Mouse (Mus musculus): ENCODE measurements around the gene Lcn6.
"Not testable (repeated sequence)": the region's sequence is repeated elsewhere in the genome, so short reads cannot be mapped to it uniquely, and the experiment has no call there.

Lcn6 gene

DNA sequence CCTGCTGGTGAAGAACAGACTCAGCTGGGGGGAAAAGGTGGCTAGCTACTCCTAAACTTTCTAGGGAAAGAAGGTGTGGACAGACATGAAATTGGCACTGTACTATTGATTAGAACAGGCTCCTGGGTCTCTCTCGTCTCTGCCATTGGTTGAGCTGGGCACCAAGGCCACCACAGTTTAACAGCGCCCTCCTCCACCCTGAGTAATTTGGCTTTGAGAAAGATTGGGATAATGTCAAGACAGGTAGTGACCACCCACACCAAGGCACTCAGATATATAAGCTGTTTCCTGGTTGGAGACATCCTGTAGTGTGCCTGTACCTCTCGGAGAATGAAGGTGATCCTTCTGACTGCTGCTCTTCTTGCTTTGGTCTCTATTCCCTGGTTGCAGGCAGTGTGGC lies at the start of gene Lcn6:
Gene Lcn6 (plus strand): TSS at position 301 of the 400 bp plus-strand sequence.
- DNase-seq (ENCODE audit: low spot score): no peak

DNA sequence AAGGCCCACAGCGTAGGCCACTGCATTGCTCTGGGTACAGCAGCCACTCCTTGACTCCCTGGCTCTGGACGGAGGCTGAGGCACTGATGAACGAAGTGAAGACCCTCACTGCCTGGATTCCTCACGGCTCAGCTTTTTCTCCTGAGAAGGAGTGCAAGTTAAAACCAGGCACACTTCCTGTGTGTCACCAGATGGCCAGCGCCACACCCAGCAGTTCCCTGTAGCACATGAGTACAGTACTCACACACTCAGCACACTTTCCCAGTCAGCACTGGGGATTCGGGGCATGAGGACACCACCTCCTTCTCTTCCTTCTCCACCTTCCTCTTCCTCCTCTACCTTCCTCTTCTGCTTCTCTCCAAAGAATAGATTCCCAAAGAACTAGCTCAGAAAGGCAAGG lies 48.8 kb upstream of the Lcn6 start, which contains the start of gene Fcna:
Gene Fcna (minus strand): TSS at position 220 of the 400 bp plus-strand sequence.
- DNase-seq (ENCODE audit: low spot score): no peak

DNA sequence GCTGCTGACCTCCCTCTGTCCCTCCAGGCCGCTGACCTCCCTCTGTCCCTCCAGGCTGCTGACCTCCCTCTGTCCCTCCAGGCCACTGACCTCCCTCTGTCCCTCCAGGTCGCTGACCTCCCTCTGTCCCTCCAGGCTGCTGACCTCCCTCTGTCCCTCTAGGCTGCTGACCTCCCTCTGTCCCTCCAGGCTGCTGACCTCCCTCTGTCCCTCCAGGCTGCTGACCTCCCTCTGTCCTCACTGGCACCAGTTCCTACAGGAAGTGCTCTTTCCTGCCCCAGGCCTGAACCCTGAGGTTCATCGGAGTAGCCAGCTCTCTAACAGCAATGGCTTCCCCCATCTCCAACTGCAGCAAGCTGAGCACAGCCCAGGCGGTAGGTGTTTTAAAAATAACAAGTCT lies 47.8 kb upstream of the Lcn6 start:
- DNase-seq (ENCODE audit: low spot score): no peak

DNA sequence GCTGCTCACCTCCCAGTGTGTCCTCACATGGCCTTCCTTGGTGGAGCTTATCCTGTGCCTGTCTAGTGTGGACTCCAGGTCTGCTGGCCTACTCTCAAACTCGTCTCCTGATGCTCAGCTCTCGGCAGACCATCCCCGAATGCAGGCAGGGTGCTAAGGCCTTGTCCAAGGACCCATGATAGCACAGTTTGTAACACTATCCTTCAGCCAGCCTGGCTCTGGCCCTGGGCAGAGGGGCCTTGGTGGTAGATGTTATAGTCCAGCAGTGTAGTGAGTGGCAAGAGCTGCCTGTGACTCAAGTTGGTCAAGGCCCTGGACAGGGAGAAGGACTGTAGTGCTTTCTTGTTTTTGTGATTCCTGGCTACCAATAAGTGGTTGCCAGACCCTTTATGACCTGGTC lies 43.0 kb upstream of the Lcn6 start:
- no peak for DNase-seq (ENCODE audit: low spot score)

DNA sequence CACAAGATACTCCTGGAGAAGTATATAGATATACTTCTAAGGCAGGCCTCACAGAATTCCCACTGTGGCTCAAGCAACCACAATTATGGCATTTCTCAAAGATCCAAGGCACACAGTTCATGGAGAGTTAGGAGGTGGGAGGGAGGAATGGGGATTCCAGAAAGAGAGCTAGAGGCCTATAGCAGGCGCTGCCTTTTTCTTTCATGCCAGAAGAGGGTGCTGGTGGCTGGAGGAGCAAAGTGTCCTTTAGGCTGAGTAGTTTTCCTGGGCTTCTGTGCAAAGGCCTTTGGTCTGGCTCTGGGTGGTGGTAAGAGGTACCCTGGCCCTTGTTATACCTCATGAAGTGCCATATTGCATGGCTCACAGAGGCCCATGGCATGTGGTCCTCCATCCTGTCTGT lies 42.5 kb upstream of the Lcn6 start:
- no peak for DNase-seq (ENCODE audit: low spot score)

DNA sequence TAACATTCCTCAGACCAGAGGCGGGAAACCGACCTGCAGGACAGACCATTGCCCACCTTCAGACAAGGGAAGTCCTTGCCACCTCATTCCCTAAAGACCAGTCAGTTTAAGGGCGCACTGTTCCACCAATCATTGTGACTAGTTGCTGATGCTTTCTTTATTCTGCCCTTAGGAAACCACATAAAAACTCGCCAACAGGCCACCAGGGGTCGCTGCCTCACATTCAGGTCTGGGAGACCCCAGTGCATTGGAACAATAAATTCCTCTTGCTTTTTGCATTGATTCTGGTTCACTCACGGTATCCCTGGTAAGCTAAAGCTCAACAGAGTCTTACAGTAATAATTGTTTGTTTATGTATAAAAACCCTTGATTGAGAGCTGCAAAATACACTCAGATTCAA lies 36.7 kb upstream of the Lcn6 start:
- no peak for DNase-seq (ENCODE audit: low spot score)

DNA sequence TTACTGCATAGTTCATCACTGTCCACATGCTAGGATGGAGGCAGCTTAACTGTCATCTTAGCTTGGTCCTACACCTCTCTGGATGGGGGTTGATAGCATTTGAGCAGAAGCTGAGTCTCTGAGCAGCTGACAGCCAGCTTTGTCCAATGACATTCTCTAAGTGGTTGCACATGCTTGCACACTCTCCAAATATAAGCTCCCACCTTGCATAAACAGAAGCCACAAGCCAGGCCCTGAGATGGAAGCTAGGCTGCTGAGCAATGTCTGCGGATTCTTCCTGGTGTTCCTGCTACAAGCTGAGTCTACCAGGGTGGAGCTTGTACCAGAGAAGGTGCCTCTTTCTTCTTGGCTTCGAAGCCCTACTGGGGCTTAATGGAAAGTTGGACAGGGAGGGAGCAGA lies 23.7 kb upstream of the Lcn6 start, which contains the start of gene Lcn8:
Gene Lcn8 (plus strand): TSS at position 219 of the 400 bp plus-strand sequence.
- DNase-seq (ENCODE audit: low spot score): no peak

DNA sequence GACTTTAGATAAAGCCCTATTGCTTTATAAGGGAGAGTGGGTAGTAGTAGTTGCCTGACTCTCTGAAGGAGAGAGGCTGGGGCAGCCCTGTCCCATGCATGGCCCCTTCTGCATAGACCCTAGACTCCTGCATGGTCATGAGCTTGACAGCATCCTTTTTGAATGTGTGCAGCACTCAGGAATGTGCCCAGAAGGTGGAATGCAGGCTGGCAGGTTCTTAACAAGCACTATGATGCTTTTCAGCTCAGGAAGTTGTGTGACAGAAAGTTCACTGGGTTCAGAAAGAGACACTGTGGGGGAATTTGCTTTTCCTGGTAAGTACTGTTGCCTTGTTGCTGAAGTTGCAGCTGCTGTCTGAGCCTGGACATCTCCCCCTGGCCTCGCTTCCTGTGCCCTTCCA lies 22.1 kb upstream of the Lcn6 start:
- DNase-seq (ENCODE audit: low spot score): no peak

DNA sequence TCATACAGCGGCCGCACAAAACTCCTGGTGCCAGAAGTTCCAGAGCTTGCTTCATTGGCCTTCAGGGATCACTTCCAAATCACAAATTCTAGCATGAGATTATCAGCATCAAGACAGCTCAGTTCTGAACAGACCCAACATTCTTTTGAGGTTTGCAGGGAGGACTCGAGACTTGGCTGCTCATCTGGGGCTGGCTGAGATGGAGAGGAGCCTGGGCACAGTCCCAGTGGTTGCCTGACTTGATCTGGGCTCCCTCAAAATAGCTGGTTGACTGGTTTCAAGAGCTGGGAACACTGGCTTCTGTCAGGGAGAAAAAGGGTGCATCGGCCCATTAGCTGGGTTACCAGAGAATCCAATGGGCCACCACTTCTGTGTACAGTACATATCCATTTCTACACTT lies 19.9 kb upstream of the Lcn6 start:
- no peak for DNase-seq (ENCODE audit: low spot score)

DNA sequence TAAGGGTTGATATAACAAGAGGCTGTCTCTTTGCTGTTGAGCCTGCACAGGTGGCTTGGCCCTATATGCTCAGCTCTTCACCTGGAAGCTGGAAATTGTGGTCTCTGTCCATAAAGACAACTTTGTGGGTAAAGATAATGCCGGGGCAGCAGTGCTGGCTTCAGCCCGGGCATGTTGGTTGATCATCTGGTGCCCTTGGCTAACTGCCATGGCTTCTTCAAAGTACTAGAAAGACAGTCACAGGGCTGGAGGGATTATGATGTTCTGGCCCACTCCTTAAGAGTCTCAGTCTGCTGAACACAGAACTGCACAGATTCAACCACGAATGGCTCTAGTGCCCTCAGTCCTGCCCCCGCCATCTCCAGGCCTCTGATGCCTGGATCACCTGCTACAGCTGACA lies 19.3 kb upstream of the Lcn6 start:
- no peak for DNase-seq (ENCODE audit: low spot score)

DNA sequence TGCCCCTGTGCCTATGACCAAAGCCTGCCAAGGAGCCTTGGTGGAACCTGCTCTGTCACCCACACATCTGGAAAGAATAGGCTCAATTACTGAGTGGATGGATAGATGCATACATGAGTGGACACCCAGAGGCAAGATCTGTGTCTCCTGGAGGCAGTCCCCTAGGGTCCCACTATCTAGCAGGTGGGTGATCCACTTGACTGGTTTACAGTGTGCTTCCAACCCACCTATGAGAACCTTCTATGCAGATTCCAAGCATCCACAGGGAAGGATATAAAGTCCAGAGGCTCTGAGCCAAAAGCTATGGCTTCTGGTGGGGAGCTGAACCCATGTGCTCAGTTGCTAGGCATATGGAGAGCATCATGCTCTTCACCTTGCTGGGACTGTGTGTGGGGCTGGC lies 18.9 kb upstream of the Lcn6 start, which contains the start of gene Lcn5:
Gene Lcn5 (plus strand): TSS at position 301 of the 400 bp plus-strand sequence.
- DNase-seq (ENCODE audit: low spot score): no peak

DNA sequence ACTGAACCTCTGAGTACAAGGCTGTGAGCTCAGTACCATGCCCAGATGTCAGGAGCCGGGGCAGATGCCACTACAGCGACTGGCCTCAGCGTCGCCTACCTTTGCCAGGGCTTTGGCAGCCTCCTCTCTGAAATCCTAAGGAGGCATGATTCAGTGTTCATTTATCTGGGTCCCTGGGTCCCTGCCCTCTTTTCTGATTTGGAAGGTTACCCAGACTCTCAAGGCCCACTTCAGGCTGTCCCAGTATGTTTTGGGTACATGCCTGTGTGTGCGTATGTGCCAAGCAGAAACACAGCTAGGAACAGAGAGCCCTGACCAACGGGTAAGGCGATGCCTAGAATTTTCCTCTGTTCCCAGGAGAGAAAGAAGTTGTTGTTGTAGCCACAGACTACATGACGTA lies 16.3 kb upstream of the Lcn6 start:
- no peak for DNase-seq (ENCODE audit: low spot score)

DNA sequence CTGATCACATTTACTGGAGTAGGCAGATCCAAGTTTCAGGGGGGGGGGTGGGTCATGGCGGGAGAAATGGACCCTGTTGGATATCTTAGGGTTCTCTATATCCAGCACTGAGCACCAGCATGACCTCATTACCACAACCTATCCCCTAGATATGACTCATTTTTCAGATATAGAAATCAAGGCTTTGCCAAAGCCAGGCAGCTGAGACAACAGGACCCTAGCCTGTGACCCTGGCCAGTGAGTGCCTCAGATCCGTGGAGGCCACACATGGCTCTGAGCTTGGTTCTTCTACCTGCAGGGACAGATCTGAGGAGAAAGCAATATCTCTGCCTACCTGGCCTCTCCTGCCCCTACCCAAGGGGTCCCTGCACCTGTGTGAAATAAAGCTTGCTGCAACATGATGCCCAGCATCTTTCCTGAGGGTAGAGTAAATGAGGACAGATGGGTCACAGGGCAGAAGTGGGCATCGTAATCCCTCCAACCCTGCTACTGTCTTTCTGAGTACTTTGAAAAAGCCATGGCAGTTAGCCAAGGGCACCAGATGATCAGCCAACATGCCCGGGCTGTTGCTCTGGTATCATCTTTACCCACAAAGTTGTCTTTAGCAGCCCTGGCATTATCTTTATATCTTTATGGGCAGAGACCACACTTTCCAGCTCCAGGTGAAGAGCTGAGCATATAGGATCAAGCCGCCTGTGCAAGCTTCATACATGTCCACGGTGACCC lies 15.2 kb upstream of the Lcn6 start:
- DNase-seq (ENCODE audit: low spot score): no peak

DNA sequence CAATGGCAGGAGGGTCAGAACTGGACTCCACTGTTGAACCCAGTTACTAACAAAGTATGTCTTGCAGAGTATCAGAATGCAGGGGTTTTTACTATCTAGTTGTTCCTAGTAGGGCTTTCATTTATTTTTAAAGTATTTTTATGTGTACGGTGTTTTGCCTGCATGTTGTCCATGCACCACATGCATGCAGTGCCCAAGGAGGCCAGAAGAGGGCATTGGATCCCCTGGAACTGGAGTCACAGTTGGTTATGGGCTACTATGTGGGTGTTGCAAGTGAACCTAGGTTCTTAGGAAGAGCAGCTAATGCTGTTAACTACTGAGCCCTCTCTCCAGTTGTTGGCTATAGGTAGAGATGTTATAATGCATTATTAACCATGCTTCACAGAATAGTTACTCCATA lies 13.1 kb upstream of the Lcn6 start:
- no peak for DNase-seq (ENCODE audit: low spot score)

DNA sequence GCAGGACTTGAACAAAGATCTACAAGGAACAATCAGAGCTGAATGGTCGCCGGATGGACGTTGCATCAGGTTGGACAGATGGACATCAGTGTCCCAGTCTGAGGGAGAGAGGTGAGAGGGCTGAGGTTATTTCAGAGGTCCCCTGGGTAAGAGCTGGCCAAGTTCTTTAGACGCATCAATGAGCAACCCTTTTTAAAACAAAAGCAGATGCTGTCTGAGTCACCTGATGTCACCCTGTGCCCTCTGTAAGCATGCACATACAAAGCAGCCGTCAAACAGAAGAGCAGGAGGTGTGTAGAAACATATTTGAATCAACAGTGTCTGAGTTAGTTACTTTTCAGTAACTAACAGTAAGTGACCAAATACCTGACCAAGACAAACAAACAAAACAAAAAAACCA lies 12.5 kb upstream of the Lcn6 start:
- DNase-seq (ENCODE audit: low spot score): no peak

DNA sequence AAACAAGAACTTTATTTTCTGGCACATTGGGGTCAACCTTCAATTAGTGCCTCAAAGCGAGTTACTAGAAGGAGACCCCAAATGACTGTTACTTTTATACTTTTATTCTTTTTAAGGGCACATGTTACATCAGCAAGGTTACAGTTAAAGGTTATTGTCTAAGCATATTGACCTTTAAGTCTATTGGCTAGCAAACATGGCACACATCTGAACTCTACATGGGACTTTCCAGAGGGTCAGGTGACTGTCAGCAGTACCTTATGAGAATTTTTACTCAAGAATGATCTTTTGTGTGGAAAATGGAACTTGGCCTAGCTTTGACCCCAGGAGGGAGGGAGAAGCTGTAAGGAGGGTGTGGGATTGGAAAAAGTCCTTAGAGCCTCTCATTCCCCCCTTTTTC lies 10.1 kb upstream of the Lcn6 start:
- DNase-seq (ENCODE audit: low spot score): no peak

DNA sequence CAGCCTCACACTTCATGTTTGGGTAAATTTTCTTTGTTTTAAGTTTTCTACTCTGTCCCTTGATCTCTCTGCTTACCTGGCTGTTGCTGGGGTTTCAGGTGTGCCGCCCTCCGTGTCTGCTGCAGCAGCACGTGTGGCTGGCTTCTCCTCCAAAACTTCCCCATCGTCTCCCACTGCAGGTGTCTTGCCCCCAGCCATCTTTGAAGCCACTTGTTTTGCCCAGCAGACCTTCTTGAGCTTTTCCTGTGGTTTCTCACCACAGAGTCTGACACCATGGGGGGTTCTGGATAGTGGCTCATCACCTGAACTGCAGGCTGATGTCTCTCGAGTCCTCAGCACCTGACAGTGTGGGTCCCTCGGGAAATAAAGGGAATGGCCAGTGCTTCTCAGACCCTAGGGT lies 3.0 kb downstream of the Lcn6 start:
- DNase-seq (ENCODE audit: low spot score): no peak

DNA sequence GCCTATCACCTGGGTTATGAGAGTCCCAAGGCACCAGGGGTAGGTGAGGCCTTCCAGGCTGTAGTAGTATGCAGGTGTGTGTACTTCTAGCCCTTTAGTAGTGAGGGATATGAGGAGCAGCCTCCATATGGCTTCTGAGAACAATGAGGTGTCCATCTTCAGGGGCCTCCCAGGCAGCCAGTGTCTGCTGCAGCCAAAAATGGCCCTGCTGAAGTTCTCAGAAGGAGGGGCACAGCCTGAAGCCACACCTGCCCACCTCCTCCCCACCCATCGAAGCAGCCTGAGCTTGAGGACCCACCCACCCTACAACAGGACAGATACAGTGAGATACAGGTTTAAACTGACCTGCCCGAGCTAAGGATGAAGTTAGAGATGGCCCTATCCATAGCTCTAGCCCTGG lies 5.8 kb downstream of the Lcn6 start, which contains the start of gene Lcn10:
Gene Lcn10 (plus strand): TSS at position 301 of the 400 bp plus-strand sequence.
- DNase-seq (ENCODE audit: low spot score): no peak

DNA sequence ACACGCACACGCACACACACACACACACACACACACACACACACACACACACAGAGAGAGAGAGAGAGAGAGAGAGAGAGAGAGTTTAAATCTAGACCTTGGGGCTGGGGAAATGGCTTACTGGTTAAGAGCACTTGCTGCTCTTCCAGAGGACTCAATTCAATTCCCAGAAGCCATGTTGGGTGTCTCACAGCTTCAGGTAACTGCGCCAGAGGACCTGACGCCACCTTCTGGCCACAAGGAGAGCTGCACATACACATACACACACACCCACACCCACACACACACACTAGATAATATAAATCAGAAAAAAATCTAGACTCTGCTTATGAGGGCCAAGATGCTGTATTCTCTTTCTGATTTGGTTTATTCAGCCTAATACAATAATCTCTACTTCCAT lies 10.4 kb downstream of the Lcn6 start:
- DNase-seq (ENCODE audit: low spot score): no peak

DNA sequence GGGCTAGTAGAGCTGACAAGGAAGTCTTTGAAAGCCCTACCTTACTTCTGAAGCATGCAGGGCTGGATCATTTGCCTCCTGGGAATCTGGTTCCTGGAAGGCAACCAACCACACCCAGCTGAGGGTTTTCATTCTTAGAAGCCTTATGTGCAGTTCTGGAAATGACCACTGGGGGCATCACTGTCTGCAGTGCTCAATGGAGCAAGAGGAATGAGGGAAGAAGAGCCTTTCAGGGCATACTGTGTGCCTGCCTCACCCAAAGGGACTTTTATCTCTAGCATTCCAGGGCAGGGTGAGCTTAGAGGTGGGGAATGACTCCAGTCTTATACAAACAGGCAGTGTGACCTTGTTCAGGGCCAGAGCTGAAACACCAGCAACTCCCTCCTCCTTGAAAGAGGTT lies 18.0 kb downstream of the Lcn6 start:
- DNase-seq (ENCODE audit: low spot score): no peak

DNA sequence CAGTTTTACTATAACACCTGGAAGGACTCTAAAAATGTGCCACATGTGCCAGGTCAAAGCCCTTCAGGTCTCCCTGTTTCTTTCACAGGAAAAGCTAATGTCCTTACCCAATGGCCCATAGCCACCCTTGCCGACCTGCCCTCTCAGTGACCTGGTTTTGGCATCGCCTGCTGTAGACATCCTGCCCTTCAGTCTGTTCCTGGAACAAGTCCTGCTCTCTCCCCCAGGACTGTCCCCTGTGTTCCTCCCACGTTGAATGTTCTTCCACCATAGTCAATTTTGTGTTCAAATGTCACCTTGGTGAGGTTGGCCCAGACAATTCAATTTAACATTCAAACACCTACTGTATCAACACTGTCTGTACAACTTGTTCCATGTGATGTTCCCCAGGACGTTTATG lies 20.4 kb downstream of the Lcn6 start:
- no peak for DNase-seq (ENCODE audit: low spot score)

DNA sequence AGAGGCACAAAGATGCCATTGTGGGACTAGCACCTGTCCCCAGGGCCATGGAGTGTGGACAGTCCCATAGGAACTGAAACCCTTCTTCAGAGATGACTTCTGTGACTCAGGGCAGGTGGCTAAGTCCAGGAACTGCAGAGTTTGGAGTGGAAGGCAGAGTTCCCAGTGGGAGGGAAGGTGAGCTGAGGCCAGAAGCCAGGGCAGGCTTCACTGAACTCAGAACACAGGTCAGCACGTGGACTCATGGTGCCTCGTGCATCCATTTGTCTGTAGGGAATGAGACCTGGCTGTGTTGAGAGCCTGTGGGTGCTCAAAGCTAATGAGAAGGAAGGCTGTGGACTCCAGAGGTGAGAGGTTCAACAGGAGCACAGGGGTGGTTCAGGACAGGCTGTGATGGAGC lies 22.1 kb downstream of the Lcn6 start:
- DNase-seq (ENCODE audit: low spot score): no peak

DNA sequence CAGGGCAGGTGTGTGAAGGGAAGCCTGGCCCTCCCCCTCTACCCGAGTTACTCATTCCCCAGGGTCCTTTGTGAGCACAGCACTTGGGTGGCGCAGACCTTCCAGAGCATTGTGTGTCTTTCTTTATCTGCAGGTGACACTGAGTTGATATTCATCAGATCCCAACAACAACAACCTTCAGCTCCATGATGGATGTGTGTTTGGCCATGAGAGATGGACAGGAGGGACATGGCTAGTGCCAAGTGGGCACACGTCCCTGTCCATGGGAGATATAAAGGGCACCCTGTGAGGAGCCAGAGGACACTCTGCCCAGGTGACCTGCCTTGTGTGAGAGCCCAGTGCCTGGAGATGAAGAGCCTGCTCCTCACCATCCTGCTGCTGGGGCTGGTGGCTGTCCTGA lies 23.2 kb downstream of the Lcn6 start, which contains the start of gene Obp2a:
Gene Obp2a (plus strand): TSS at position 301 of the 400 bp plus-strand sequence.
- DNase-seq (ENCODE audit: low spot score): not testable (repeated sequence)

DNA sequence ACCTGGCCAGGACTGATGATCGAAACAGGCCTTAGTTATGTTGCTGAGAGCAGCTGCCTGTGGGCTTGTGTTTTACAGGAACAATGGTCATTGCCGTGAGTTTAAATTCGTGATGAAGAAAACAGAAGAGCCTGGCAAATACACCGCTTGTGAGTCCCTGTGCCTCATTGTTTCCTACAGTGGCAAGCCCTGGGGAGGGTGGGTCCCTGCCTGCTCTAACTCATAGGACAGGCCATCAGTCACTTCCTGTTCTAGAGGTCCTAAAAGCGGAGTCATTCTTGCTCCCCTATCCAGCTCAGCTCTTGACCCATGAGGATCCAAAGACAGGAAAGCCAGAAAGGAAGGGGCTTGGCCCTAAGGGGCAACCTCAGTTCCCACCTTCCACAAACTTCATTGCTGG lies 24.4 kb downstream of the Lcn6 start:
- no peak for DNase-seq (ENCODE audit: low spot score)
